Mouse (Mus musculus) embryonic fibroblast, embryonic 13.5 days (primary cell): ENCODE measurements around the gene Ptpru.

Source experiments
- CTCF ChIP-seq: IDR thresholded peaks from 2 replicates; pipeline ENCODE4 v1.5.1; 2011; ENCODE audit warnings: mild to moderate bottlenecking, control low read depth, low read length, moderate library complexity, borderline replicate concordance; ENCODE audit not compliant: insufficient read depth
- POLR2A ChIP-seq: IDR thresholded peaks from 2 replicates; pipeline ENCODE4 v1.6.1; 2011; ENCODE audit warnings: low read depth, mild to moderate bottlenecking, control low read depth, low read length, moderate library complexity

GRCm38 (mm10) chr4:131740621-131741020, 97.5 kb downstream of the Ptpru start:
- no peak for TF ChIP-seq CTCF
- no peak for TF ChIP-seq POLR2A
